Mouse (Mus musculus): Measurements from ENCODE around the gene Polr3h. TPM values are rescaled to one million over a fixed set of nuclear protein-coding genes. Genes with fewer than 3 reads are reported as not detected.

Polr3h gene
- polyA plus RNA-seq, 1 experiment = 247 TPM

- no peak overlapping the region for H3K4me2 ChIP-seq (ENCODE audit: low read depth)
- H3K27me3 ChIP-seq (ENCODE audit: control insufficient read depth, insufficient read depth, insufficient read length) = no peaks in the 10 kb centered on the region
- H3K4me3 ChIP-seq = no peak overlapping the region
- H3ac ChIP-seq (ENCODE audit: control insufficient read depth, insufficient read length) = no peak overlapping the region
- no peaks in the 10 kb centered on the region for H3K79me2 ChIP-seq (ENCODE audit: control insufficient read depth, insufficient read depth)
- no peak for TF ChIP-seq POLR2AphosphoS2 (IDR thresholded peaks at IDR 0.05; ENCODE audit: insufficient read length, low read depth)
- no peak for TF ChIP-seq POLR2A (IDR thresholded peaks at IDR 0.05; ENCODE audit: insufficient read length, low read depth)
- TF ChIP-seq E2F4 (IDR thresholded peaks at IDR 0.05; ENCODE audit: insufficient read depth) = no peak
- TF ChIP-seq MYOG (IDR thresholded peaks at IDR 0.05; ENCODE audit: control insufficient read depth in 1 of 3, insufficient read depth in 1 of 3, insufficient read length in 2 of 3, low read depth in 2 of 3) = no peak
- TF ChIP-seq USF1 (IDR thresholded peaks at IDR 0.05; ENCODE audit: low read depth) = no peak
- no peak for TF ChIP-seq TCF3 (IDR thresholded peaks at IDR 0.05; ENCODE audit: insufficient read length, low read depth)
- no peak for TF ChIP-seq REST (IDR thresholded peaks at IDR 0.05; ENCODE audit: insufficient read depth, insufficient read length)
- TF ChIP-seq MAX (IDR thresholded peaks at IDR 0.05; ENCODE audit: low read depth) = no peak
- no peak for TF ChIP-seq TCF12 (IDR thresholded peaks at IDR 0.05; ENCODE audit: insufficient read depth, poor library complexity, severe bottlenecking)
- no peak for TF ChIP-seq SRF (IDR thresholded peaks at IDR 0.05; ENCODE audit: control insufficient read depth, insufficient read length, low read depth)
- no peak for TF ChIP-seq MYOD1 (IDR thresholded peaks at IDR 0.05; ENCODE audit: control insufficient read depth in 1 of 3, insufficient read length in 2 of 3, low read depth in 2 of 3)
- TF ChIP-seq CEBPB (IDR thresholded peaks at IDR 0.05; ENCODE audit: insufficient read depth, poor library complexity, severe bottlenecking) = no peak
- H3K36me3 ChIP-seq (ENCODE audit: control insufficient read depth, insufficient read depth) = no peaks in the 10 kb centered on the region
Measured at GRCm38 (mm10) chr15:81967821-81968220, 41.8 kb upstream of the Polr3h start.

- no peak for TF ChIP-seq E2F4 (IDR thresholded peaks at IDR 0.05; ENCODE audit: insufficient read depth)
Measured at GRCm38 (mm10) chr15:81966062-81966829, 40.2 kb upstream of the Polr3h start.

GRCm38 (mm10) chr15:81964980-81965545, 39.0 kb upstream of the Polr3h start:
- TF ChIP-seq E2F4 (IDR thresholded peaks at IDR 0.05; ENCODE audit: insufficient read depth) (no peak), SRF (IDR thresholded peaks at IDR 0.05; ENCODE audit: control insufficient read depth, insufficient read length, low read depth) (no peak), TCF3 (IDR thresholded peaks at IDR 0.05; ENCODE audit: insufficient read length, low read depth) (no peak), POLR2AphosphoS2 (IDR thresholded peaks at IDR 0.05; ENCODE audit: insufficient read length, low read depth) (no peak), CEBPB (IDR thresholded peaks at IDR 0.05; ENCODE audit: insufficient read depth, poor library complexity, severe bottlenecking) (peak; percentile 91), MAX (IDR thresholded peaks at IDR 0.05; ENCODE audit: low read depth) (no peak)
- H3K79me2 ChIP-seq (ENCODE audit: control insufficient read depth, insufficient read depth) = no peaks in the 10 kb centered on the region
- no peaks in the 10 kb centered on the region for H3K27me3 ChIP-seq (ENCODE audit: control insufficient read depth, insufficient read depth, insufficient read length)
- no peaks in the 10 kb centered on the region for H3K36me3 ChIP-seq (ENCODE audit: control insufficient read depth, insufficient read depth)
- no peak overlapping the region for H3ac ChIP-seq (ENCODE audit: control insufficient read depth, insufficient read length)
- H3K4me3 ChIP-seq = no peak overlapping the region
- peak overlapping the region; percentile 26 for H3K4me2 ChIP-seq (ENCODE audit: low read depth)

More at GRCm38 (mm10) chr15:81966062-81966829, 40.2 kb upstream of the Polr3h start:
- Histone ChIP-seq H3K4me2 (ENCODE audit: low read depth) (no peak overlapping the region), H3K27me3 (ENCODE audit: control insufficient read depth, insufficient read depth, insufficient read length) (no peaks in the 10 kb centered on the region), H3ac (ENCODE audit: control insufficient read depth, insufficient read length) (no peak overlapping the region), H3K36me3 (ENCODE audit: control insufficient read depth, insufficient read depth) (no peaks in the 10 kb centered on the region), H3K4me3 (no peak overlapping the region), H3K79me2 (ENCODE audit: control insufficient read depth, insufficient read depth) (no peaks in the 10 kb centered on the region)

GRCm38 (mm10) chr15:81964262-81964661, 38.2 kb upstream of the Polr3h start:
- Histone ChIP-seq H3K36me3 (ENCODE audit: control insufficient read depth, insufficient read depth) (no peaks in the 10 kb centered on the region), H3K79me2 (ENCODE audit: control insufficient read depth, insufficient read depth) (no peaks in the 10 kb centered on the region), H3K4me3 (no peak overlapping the region), H3K27me3 (ENCODE audit: control insufficient read depth, insufficient read depth, insufficient read length) (no peaks in the 10 kb centered on the region), H3K4me2 (ENCODE audit: low read depth) (no peak overlapping the region), H3ac (ENCODE audit: control insufficient read depth, insufficient read length) (no peak overlapping the region)
- TF ChIP-seq TCF3 (IDR thresholded peaks at IDR 0.05; ENCODE audit: insufficient read length, low read depth) (no peak), MYOD1 (IDR thresholded peaks at IDR 0.05; ENCODE audit: control insufficient read depth in 1 of 3, insufficient read length in 2 of 3, low read depth in 2 of 3) (no peak), CEBPB (IDR thresholded peaks at IDR 0.05; ENCODE audit: insufficient read depth, poor library complexity, severe bottlenecking) (no peak), SRF (IDR thresholded peaks at IDR 0.05; ENCODE audit: control insufficient read depth, insufficient read length, low read depth) (no peak), MAX (IDR thresholded peaks at IDR 0.05; ENCODE audit: low read depth) (no peak), USF1 (IDR thresholded peaks at IDR 0.05; ENCODE audit: low read depth) (no peak), MYOG (IDR thresholded peaks at IDR 0.05; ENCODE audit: control insufficient read depth in 1 of 3, insufficient read depth in 1 of 3, insufficient read length in 2 of 3, low read depth in 2 of 3) (no peak), POLR2A (IDR thresholded peaks at IDR 0.05; ENCODE audit: insufficient read length, low read depth) (no peak), REST (IDR thresholded peaks at IDR 0.05; ENCODE audit: insufficient read depth, insufficient read length) (no peak)

GRCm38 (mm10) chr15:81961078-81961451, 35.0 kb upstream of the Polr3h start:
- peak overlapping the region; percentile 35 for H3ac ChIP-seq (ENCODE audit: control insufficient read depth, insufficient read length)
- H3K4me2 ChIP-seq (ENCODE audit: low read depth) = peak overlapping the region; percentile 64
- no peaks in the 10 kb centered on the region for H3K79me2 ChIP-seq (ENCODE audit: control insufficient read depth, insufficient read depth)
- H3K4me3 ChIP-seq = peak overlapping the region; percentile 37
- peaks cover 5% of the 10 kb centered on the region for H3K36me3 ChIP-seq (ENCODE audit: control insufficient read depth, insufficient read depth)
- no peaks in the 10 kb centered on the region for H3K27me3 ChIP-seq (ENCODE audit: control insufficient read depth, insufficient read depth, insufficient read length)
- no peak for TF ChIP-seq CEBPB (IDR thresholded peaks at IDR 0.05; ENCODE audit: insufficient read depth, poor library complexity, severe bottlenecking)

Data from myocyte (in vitro differentiated cells).